Mouse (Mus musculus) kidney, adult 11 months (tissue): ENCODE measurements at regions not wholly inside any gene's neighbourhood (a gene's known extent, or its start where the extent isn't known, plus 50 kb on each side); places are given as distances from the start of the nearest gene placed in this dataset.
A peak's percentile ranks its signal among the peaks of the same experiment; 100 is the strongest.
"Not testable (repeated sequence)": the region's sequence is repeated elsewhere in the genome, so short reads cannot be mapped to it uniquely, and the experiment has no call there.

Experiments used
- DNase-seq: peaks from one replicate; pipeline ENCODE4 v3.0.0; 2022

GRCm38 (mm10) chr13:99729145-99729544 is 171.7 kb downstream of the Cartpt start:
- peak; percentile 43 for DNase-seq

GRCm38 (mm10) chr13:99724245-99724644 is 176.6 kb downstream of the Cartpt start:
- DNase-seq, result no peak

GRCm38 (mm10) chr13:99723237-99723981 is 177.5 kb downstream of the Cartpt start:
- DNase-seq, result peak; percentile 66

- DNase-seq, result no peak
Measured at GRCm38 (mm10) chr13:99720566-99720965, 180.3 kb downstream of the Cartpt start.

- peak; percentile 9 for DNase-seq
Measured at GRCm38 (mm10) chr13:99696559-99696890, 180.2 kb upstream of the Map1b start.

GRCm38 (mm10) chr13:99695874-99696558 is 179.7 kb upstream of the Map1b start:
- no peak for DNase-seq

- DNase-seq, result no peak
Measured at GRCm38 (mm10) chr13:99679934-99680333, 163.6 kb upstream of the Map1b start.

GRCm38 (mm10) chr13:99679430-99679829 is 163.1 kb upstream of the Map1b start:
- DNase-seq, result no peak

GRCm38 (mm10) chr13:99676393-99676792 is 160.1 kb upstream of the Map1b start:
- DNase-seq, result no peak

- no peak for DNase-seq
Measured at GRCm38 (mm10) chr13:99675951-99676350, 159.6 kb upstream of the Map1b start.

- no peak for DNase-seq
Measured at GRCm38 (mm10) chr13:99672714-99673113, 156.4 kb upstream of the Map1b start.

- no peak for DNase-seq
Measured at GRCm38 (mm10) chr13:99671747-99672146, 155.4 kb upstream of the Map1b start.

- DNase-seq, result no peak
Measured at GRCm38 (mm10) chr13:99669987-99670534, 153.7 kb upstream of the Map1b start.

- DNase-seq, result no peak
Measured at GRCm38 (mm10) chr13:99668613-99669012, 152.3 kb upstream of the Map1b start.

- no peak for DNase-seq
Measured at GRCm38 (mm10) chr13:99666086-99666485, 149.7 kb upstream of the Map1b start.

GRCm38 (mm10) chr13:99663422-99663821 is 147.1 kb upstream of the Map1b start:
- not testable (repeated sequence) for DNase-seq

GRCm38 (mm10) chr13:99647661-99648204 is 131.4 kb upstream of the Map1b start:
- no peak for DNase-seq

- DNase-seq, result no peak
Measured at GRCm38 (mm10) chr13:99644771-99645170, 128.4 kb upstream of the Map1b start.

GRCm38 (mm10) chr13:99642811-99643210 is 126.5 kb upstream of the Map1b start:
- no peak for DNase-seq

- DNase-seq, result no peak
Measured at GRCm38 (mm10) chr13:99642301-99642700, 126.0 kb upstream of the Map1b start.

- no peak for DNase-seq
Measured at GRCm38 (mm10) chr13:99641386-99642165, 125.2 kb upstream of the Map1b start.

- no peak for DNase-seq
Measured at GRCm38 (mm10) chr13:99632706-99633105, 116.4 kb upstream of the Map1b start.

- no peak for DNase-seq
Measured at GRCm38 (mm10) chr13:99630800-99631199, 114.5 kb upstream of the Map1b start.
